Mouse (Mus musculus) embryonic facial prominence, embryonic 15.5 days (tissue): ENCODE measurements at regions not wholly inside any gene's neighbourhood (a gene's known extent, or its start where the extent isn't known, plus 50 kb on each side); places are given as distances from the start of the nearest gene placed in this dataset.
A peak's percentile ranks its signal among the peaks of the same experiment; 100 is the strongest.
"Not testable (repeated sequence)": the region's sequence is repeated elsewhere in the genome, so short reads cannot be mapped to it uniquely, and the experiment has no call there.

ENCODE experiments used
- ATAC-seq: fragments of 200-750 bp; cut with Nextera tagmentation; 2 replicates; pipeline ENCODE4 v1.8.0; 2017; ENCODE audit warnings: low read depth, moderate TSS enrichment; ENCODE audit not compliant: insufficient number of reproducible peaks, low FRiP score, low TSS enrichment
- H3K27ac ChIP-seq: fragments of 300-500 bp; sonication (generic); replicated peaks from 2 replicates; pipeline ENCODE4 v1.5.1; 2015; ENCODE audit warnings: mild to moderate bottlenecking, inconsistent platforms
- H3K27me3 ChIP-seq: fragments of 300-500 bp; sonication (generic); 2 replicates; pipeline ENCODE4 v1.6.1; 2015; ENCODE audit warnings: inconsistent platforms
- H3K36me3 ChIP-seq: fragments of 300-500 bp; sonication (generic); 2 replicates; pipeline ENCODE4 v1.6.1; 2015; ENCODE audit warnings: mild to moderate bottlenecking, inconsistent platforms
- H3K4me1 ChIP-seq: fragments of 300-500 bp; sonication (generic); 2 replicates; pipeline ENCODE4 v1.6.1; 2015; ENCODE audit warnings: inconsistent platforms
- H3K4me2 ChIP-seq: fragments of 300-500 bp; sonication (generic); replicated peaks from 2 replicates; pipeline ENCODE4 v1.6.1; 2015; ENCODE audit warnings: mild to moderate bottlenecking, inconsistent platforms
- H3K4me3 ChIP-seq: fragments of 300-500 bp; sonication (generic); replicated peaks from 2 replicates; pipeline ENCODE4 v1.5.1; 2015; ENCODE audit warnings: mild to moderate bottlenecking, inconsistent platforms
- H3K9ac ChIP-seq: fragments of 300-500 bp; sonication (generic); 2 replicates; pipeline ENCODE4 v1.6.1; 2015; ENCODE audit warnings: inconsistent platforms
- H3K9me3 ChIP-seq: fragments of 300-500 bp; sonication (generic); replicated peaks from 2 replicates; pipeline ENCODE4 v1.6.1; 2016; ENCODE audit warnings: inconsistent platforms
- WGBS: fragments of 180-500 bp; shearing (Covaris S2); methylation state at CpG from one replicate; pipeline ENCODE4 v1.1.7; 2015; 5-methylcytosine and 5-hydroxymethylcytosine counted together

DNA sequence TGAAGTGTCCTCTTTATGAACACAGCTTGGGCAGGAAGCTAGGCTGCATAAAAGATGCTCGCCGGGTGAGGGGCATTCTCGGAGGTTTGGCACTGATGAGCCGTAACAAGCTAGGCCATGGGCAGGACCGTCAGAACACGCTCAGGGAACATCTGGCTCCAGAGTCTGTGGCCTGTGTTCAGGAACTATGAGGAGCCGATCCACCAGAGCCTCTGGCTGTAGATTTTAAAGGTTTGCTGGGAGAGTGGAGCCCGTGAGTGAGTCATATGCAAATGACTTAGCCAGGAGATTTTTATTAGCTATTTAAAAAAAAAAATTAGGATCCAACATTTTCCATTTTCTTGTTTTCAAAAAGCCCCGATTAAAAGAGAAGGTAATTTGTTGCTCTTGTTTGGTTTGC is 126.4 kb downstream of the Katnal1 start:
- Histone ChIP-seq H3K4me3 (no peak overlapping the region), H3K4me1 (peaks cover 15% of the 10 kb centered on the region), H3K4me2 (no peak overlapping the region), H3K9me3 (0 out of 2 replicates have a peak, but pooled peaks cover under 1% of the 10 kb centered on the region), H3K27ac (no peak overlapping the region), H3K27me3 (no peaks in the 10 kb centered on the region), H3K36me3 (no peaks in the 10 kb centered on the region), H3K9ac (no peak overlapping the region)
- no peak for ATAC-seq
- 44% methylated on average over 9 of the region's 9 CpGs for WGBS

DNA sequence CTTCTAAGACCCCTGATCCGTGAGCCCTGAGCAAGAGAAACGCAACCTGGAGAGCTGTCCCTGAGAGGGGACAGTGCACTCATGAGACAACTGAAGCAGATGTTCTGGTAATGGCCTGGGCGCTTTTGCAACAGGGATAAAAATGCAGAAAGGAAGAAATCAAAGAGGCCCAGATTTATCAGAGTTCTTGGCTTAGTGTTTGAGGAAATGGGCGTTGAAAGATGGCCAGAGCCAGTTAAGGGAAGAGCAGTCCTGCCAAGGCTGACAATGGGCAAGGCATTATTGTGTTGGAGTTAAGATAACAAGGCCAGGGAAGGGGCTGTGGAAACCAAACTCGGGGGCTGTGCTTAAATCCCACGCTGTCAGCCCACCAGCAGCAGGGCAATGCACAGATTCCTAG is 130.6 kb downstream of the Katnal1 start:
- Histone ChIP-seq H3K27ac (no peak overlapping the region), H3K4me1 (peaks cover 16% of the 10 kb centered on the region), H3K4me3 (no peak overlapping the region), H3K4me2 (no peak overlapping the region), H3K27me3 (no peaks in the 10 kb centered on the region), H3K36me3 (no peaks in the 10 kb centered on the region), H3K9me3 (no peaks in the 10 kb centered on the region), H3K9ac (no peak overlapping the region)
- WGBS = 59% methylated on average over 6 of the region's 6 CpGs
- no peak for ATAC-seq

DNA sequence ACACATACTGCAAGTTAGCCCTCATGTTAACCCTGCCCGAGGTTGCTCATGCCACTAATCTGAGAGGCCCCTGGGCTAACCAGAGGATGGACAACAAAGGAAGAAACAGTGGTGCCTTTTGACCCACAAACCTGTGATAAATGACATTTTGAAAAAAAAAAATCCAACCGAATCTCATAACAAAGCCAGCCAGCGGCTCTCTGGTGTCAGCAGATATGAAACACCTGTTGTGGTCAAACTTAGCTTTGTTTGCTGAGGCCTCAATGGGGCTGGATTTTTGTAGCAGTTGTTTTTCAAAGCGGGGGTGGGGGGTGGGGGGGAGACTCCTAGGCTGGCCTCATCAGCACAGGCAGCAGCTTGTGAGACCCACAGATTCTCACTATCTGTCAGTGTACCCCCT is 133.0 kb downstream of the Katnal1 start:
- Histone ChIP-seq H3K4me1 (peaks cover 17% of the 10 kb centered on the region), H3K9me3 (no peaks in the 10 kb centered on the region), H3K36me3 (no peaks in the 10 kb centered on the region), H3K27me3 (no peaks in the 10 kb centered on the region), H3K9ac (no peak overlapping the region), H3K27ac (no peak overlapping the region), H3K4me3 (no peak overlapping the region), H3K4me2 (no peak overlapping the region)
- 27% methylated on average over 4 of the region's 4 CpGs for WGBS
- ATAC-seq = no peak

DNA sequence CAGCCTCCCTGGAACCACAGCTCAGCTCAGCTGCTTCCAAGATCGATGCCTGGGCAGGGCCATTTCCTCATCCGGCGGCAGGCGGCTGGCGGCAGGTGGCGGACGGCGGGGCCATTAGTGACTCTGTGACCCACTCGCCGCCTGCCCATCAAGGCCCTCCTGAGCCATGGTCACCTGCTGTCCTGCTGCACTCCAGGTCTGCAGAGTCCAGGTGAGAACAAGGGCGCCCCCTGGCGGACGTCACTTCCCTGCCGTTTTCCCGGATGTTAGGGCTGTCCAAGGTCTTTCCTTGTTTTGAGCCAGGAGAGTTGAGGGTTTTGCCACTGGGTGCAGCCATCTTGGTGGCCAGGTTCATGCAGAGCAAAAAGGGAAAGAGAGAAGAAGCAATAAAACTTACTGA is 134.7 kb downstream of the Katnal1 start:
- H3K27me3 ChIP-seq = no peaks in the 10 kb centered on the region
- no peak overlapping the region for H3K4me3 ChIP-seq
- peaks cover 17% of the 10 kb centered on the region for H3K4me1 ChIP-seq
- ATAC-seq = no peak
- H3K27ac ChIP-seq = no peak overlapping the region
- H3K36me3 ChIP-seq = no peaks in the 10 kb centered on the region
- 38% methylated on average over 15 of the region's 15 CpGs for WGBS
- no peak overlapping the region for H3K4me2 ChIP-seq
- no peak overlapping the region for H3K9ac ChIP-seq
- H3K9me3 ChIP-seq = no peaks in the 10 kb centered on the region

DNA sequence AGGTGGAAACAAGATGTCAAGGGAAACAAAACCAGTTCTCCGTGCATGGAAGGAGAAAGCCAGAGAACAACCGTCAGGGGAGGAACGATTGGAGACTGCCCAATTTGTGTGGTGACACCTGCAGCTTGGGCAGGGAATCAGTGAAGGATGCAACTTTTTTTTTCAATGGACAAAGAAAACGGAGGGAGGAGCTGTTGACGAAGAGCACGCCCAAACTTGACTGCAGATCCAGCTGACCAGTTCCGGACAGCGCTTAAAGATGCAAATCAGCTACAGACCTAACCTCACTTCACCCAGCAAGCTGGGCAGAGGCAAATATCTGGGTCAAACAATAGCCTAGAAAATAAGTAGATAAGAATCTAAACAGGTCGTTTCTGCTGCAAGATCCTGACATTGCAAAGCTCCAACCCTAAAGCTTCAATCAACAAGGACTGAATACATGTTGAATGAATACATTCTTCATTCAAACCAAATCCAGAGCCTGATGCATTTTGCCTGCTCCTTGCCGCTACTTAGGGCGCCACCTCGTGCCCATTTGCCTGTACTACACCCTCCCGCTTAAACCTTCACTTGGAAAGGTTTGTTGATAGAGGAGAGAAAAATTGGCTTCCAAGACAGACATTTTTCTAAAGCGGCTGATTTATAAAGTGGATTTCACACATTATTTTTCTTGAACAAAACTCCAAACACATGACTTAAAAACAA is 136.2 kb downstream of the Katnal1 start:
- Histone ChIP-seq H3K9ac (no peak overlapping the region), H3K36me3 (no peaks in the 10 kb centered on the region), H3K4me1 (peaks cover 13% of the 10 kb centered on the region), H3K27me3 (no peaks in the 10 kb centered on the region), H3K27ac (no peak overlapping the region), H3K4me2 (peak overlapping the region; percentile 33), H3K9me3 (no peaks in the 10 kb centered on the region), H3K4me3 (no peak overlapping the region)
- 13% methylated on average over 14 of the region's 14 CpGs for WGBS
- no peak for ATAC-seq

DNA sequence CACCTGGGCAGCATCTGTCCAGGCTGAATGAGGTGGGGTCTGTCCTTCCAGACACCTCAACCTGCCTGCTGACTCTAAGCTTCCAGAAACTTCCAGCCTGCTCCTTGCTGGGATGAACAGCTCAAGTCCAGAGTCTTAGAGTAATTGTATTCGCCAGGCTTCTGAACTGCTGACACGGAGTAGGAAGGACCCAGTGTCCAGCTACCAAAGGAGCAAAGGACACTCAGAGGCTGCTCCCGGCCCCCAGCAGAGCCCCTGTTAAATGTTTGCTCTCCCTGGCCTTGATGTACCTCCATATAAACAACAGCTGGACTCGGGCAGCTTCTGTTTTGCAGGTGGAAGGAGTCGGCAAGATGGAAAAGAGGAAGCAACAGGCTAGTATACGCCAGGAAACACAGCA is 137.5 kb downstream of the Katnal1 start:
- Histone ChIP-seq H3K36me3 (no peaks in the 10 kb centered on the region), H3K4me3 (no peak overlapping the region), H3K4me2 (no peak overlapping the region), H3K27ac (no peak overlapping the region), H3K9ac (no peak overlapping the region), H3K4me1 (peaks cover 13% of the 10 kb centered on the region), H3K27me3 (no peaks in the 10 kb centered on the region), H3K9me3 (no peaks in the 10 kb centered on the region)
- 70% methylated on average over 6 of the region's 6 CpGs for WGBS
- ATAC-seq = no peak

DNA sequence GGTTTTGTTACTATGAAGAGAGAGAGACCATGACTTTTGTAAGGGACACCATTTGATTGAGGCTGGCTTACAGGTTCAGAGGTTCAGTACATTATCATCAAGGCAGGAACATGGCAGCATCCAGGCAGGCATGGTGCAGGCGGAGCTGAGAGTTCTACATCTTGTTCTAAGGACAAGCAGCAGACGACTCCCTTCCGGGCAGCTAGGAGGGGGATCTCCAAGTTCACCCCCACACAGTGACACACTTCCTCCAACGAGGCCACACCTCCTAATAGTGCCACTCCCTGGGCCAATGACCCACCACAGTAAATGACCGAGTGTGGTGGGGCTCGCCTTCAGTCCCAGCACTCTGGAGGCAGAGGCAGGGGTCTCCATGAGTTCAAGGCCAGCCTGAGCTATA is 138.8 kb downstream of the Katnal1 start:
- not testable (repeated sequence) for H3K9ac ChIP-seq, H3K4me2 ChIP-seq, H3K36me3 ChIP-seq, ATAC-seq, H3K27ac ChIP-seq, H3K4me3 ChIP-seq, H3K9me3 ChIP-seq, H3K27me3 ChIP-seq
- WGBS = 83% methylated on average over 6 of the region's 6 CpGs
- H3K4me1 ChIP-seq = peaks cover 13% of the 10 kb centered on the region

DNA sequence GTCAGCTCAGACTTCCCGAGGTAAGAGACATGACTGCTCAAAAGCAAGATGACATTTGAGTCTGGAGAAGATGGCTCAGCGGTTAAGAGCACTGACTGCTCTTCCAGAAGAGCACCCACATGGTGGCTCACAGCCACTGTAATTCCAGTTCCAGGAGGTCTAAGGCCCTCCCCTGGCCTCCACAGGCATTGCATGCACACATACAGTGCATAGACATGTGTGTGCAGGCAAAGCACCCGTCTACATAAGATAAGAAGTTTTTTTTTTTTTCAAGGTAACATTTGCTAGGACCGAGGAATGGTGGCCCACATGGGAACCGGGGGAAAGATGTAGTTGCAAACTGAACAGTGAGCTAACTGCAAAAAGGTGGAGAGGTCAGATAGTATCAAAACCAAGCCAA is 139.3 kb downstream of the Katnal1 start:
- 67% methylated on average over 5 of the region's 5 CpGs for WGBS
- no peak overlapping the region for H3K27ac ChIP-seq
- no peak overlapping the region for H3K4me2 ChIP-seq
- H3K4me1 ChIP-seq = peaks cover 13% of the 10 kb centered on the region
- H3K4me3 ChIP-seq = no peak overlapping the region
- H3K9me3 ChIP-seq = no peaks in the 10 kb centered on the region
- H3K36me3 ChIP-seq = no peaks in the 10 kb centered on the region
- H3K9ac ChIP-seq = no peak overlapping the region
- H3K27me3 ChIP-seq = no peaks in the 10 kb centered on the region
- ATAC-seq = no peak

DNA sequence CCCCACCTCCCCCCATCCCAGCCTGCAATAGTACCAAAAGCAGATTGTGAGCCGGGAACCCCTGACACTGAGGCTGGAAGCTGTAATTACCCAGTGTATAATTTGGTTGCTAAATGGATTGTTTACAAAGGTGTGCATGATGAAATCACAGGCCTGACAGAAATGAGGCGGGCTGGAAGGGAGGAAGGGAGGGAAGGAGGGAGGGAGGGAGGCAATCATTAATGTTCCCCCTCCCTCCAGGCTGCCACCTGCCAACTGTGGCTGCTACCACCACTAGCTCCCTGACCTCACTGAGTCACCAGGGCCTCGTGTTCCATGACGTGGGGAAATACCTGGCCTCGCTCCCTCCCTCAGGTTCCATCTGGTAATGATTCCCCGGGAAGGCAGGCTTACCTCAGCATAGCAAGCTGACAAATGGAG is 140.0 kb downstream of the Katnal1 start:
- no peak overlapping the region for H3K9ac ChIP-seq
- no peak overlapping the region for H3K27ac ChIP-seq
- H3K9me3 ChIP-seq = no peaks in the 10 kb centered on the region
- H3K4me2 ChIP-seq = no peak overlapping the region
- H3K4me3 ChIP-seq = no peak overlapping the region
- WGBS = 30% methylated on average over 6 of the region's 6 CpGs
- no peaks in the 10 kb centered on the region for H3K36me3 ChIP-seq
- ATAC-seq = peak; percentile 72
- H3K27me3 ChIP-seq = no peaks in the 10 kb centered on the region
- H3K4me1 ChIP-seq = peaks cover 13% of the 10 kb centered on the region

DNA sequence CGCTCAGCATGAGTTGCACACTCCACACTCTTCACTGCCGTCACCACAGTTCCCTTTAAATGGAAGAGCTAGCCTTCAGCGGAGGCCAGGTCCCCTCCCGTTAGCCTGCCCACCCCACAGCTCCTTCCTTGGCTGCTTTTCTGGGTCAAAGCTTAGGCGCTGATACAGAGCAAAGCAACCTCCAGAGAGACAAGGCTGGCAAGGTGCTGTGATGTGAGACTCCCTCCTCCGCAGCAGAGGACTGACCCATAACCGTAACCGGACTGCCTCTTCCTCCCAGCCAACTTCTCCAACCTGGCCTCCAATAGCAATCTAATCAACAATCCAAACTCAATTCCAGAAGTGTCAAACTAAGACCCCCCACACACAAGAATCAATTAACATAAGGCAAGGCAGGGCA is 140.4 kb downstream of the Katnal1 start:
- H3K27ac ChIP-seq = no peak overlapping the region
- H3K9me3 ChIP-seq = no peaks in the 10 kb centered on the region
- no peaks in the 10 kb centered on the region for H3K27me3 ChIP-seq
- no peak for ATAC-seq
- no peak overlapping the region for H3K9ac ChIP-seq
- H3K4me1 ChIP-seq = peaks cover 13% of the 10 kb centered on the region
- 88% methylated on average over 8 of the region's 8 CpGs for WGBS
- no peak overlapping the region for H3K4me3 ChIP-seq
- no peak overlapping the region for H3K4me2 ChIP-seq
- H3K36me3 ChIP-seq = no peaks in the 10 kb centered on the region

DNA sequence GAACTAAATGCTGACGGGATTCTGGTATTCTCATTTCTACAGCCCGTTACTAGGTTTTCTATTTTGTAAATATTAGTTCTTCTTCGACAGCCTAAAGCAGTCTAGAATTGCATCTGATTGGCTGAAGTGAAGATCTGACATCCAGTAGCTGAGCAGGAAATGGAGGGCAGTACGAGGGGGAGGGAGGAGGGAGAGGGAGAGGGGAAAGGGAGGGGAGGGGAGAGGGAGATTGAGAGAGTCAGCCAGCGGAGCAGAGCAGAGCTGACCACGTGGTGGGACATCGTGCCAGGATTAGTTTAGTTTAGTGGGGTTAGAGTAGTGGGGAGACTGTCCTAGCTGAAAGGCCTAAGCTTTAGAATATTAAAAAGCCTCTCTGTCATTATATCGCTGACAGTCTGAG is 141.8 kb downstream of the Katnal1 start:
- no peaks in the 10 kb centered on the region for H3K27me3 ChIP-seq
- H3K4me1 ChIP-seq = peaks cover 7% of the 10 kb centered on the region; the same call in 1 of the 2 replicates
- H3K9me3 ChIP-seq = no peaks in the 10 kb centered on the region
- H3K27ac ChIP-seq = no peak overlapping the region
- 19% methylated on average over 8 of the region's 8 CpGs for WGBS
- no peak overlapping the region for H3K4me3 ChIP-seq
- no peak overlapping the region for H3K9ac ChIP-seq
- ATAC-seq = 0 out of 2 replicates have a peak, but pooled peaks have one; percentile 9
- H3K36me3 ChIP-seq = no peaks in the 10 kb centered on the region
- H3K4me2 ChIP-seq = no peak overlapping the region

DNA sequence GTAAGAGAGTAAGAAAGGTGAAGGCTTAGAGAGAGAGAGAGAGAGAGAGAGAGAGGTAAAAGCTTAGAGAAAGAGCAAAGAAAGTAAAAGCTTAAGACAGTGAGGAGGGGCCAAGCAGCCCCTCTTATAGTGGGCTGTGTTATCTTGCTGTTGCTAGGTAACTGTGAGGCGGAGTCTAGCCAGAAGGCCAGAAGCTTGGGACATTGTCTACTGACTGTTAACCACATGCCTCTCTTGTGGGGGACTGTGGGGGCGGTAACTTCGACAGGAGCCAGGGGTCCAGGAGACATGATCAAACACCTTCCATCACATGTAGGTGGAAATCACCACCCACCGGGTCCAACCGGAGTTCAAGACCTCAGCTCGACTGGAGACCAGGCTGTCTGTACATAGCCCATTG is 148.0 kb downstream of the Katnal1 start:
- H3K4me3 ChIP-seq, H3K9ac ChIP-seq, H3K27me3 ChIP-seq, H3K9me3 ChIP-seq, H3K4me1 ChIP-seq, H3K27ac ChIP-seq, ATAC-seq, H3K36me3 ChIP-seq, H3K4me2 ChIP-seq: not testable (repeated sequence)
- 68% methylated on average over 6 of the region's 6 CpGs for WGBS
